Mouse (Mus musculus): ENCODE results near the gene Npr1. TPM values are rescaled to one million over a fixed set of nuclear protein-coding genes. Genes with fewer than 3 reads are reported as not detected.

Gene Npr1
- polyA plus RNA-seq, 1 experiment = 64.8 TPM

GRCm38 (mm10) chr3:90406414-90406813 is 59.3 kb downstream of the Npr1 start:
- Histone ChIP-seq H3K27ac (ENCODE audit: control insufficient read depth, insufficient read depth, low read depth, low read length) (no peak overlapping the region), H3K36me3 (ENCODE audit: control insufficient read depth, insufficient read depth, low read length) (peaks cover 4% of the 10 kb centered on the region), H3K4me3 (ENCODE audit: control insufficient read depth, low read depth, low read length) (no peak overlapping the region), H3K27me3 (ENCODE audit: control insufficient read depth, insufficient read depth, low read length) (no peaks in the 10 kb centered on the region), H3K4me1 (ENCODE audit: control insufficient read depth, insufficient read depth, low read length) (no peaks in the 10 kb centered on the region)
- TF ChIP-seq POLR2A (IDR thresholded peaks at IDR 0.05; ENCODE audit: control insufficient read depth, low read depth, low read length) (no peak), CTCF (IDR thresholded peaks at IDR 0.05; ENCODE audit: control insufficient read depth, insufficient read depth, insufficient replicate concordance, low read depth, low read length) (no peak)

GRCm38 (mm10) chr3:90404609-90405008 is 61.1 kb downstream of the Npr1 start:
- Histone ChIP-seq H3K27ac (ENCODE audit: control insufficient read depth, insufficient read depth, low read depth, low read length) (no peak overlapping the region), H3K36me3 (ENCODE audit: control insufficient read depth, insufficient read depth, low read length) (peaks cover 2% of the 10 kb centered on the region), H3K27me3 (ENCODE audit: control insufficient read depth, insufficient read depth, low read length) (no peaks in the 10 kb centered on the region), H3K4me3 (ENCODE audit: control insufficient read depth, low read depth, low read length) (no peak overlapping the region), H3K4me1 (ENCODE audit: control insufficient read depth, insufficient read depth, low read length) (no peaks in the 10 kb centered on the region)
- TF ChIP-seq CTCF (IDR thresholded peaks at IDR 0.05; ENCODE audit: control insufficient read depth, insufficient read depth, insufficient replicate concordance, low read depth, low read length) = no peak
- TF ChIP-seq POLR2A (IDR thresholded peaks at IDR 0.05; ENCODE audit: control insufficient read depth, low read depth, low read length) = no peak

- Histone ChIP-seq H3K27ac (ENCODE audit: control insufficient read depth, insufficient read depth, low read depth, low read length) (no peak overlapping the region), H3K36me3 (ENCODE audit: control insufficient read depth, insufficient read depth, low read length) (peaks cover 2% of the 10 kb centered on the region), H3K4me1 (ENCODE audit: control insufficient read depth, insufficient read depth, low read length) (no peaks in the 10 kb centered on the region), H3K27me3 (ENCODE audit: control insufficient read depth, insufficient read depth, low read length) (no peaks in the 10 kb centered on the region), H3K4me3 (ENCODE audit: control insufficient read depth, low read depth, low read length) (no peak overlapping the region)
- TF ChIP-seq CTCF (IDR thresholded peaks at IDR 0.05; ENCODE audit: control insufficient read depth, insufficient read depth, insufficient replicate concordance, low read depth, low read length) (no peak), POLR2A (IDR thresholded peaks at IDR 0.05; ENCODE audit: control insufficient read depth, low read depth, low read length) (no peak)
Measured at GRCm38 (mm10) chr3:90404121-90404520, 61.5 kb downstream of the Npr1 start.

- TF ChIP-seq POLR2A (IDR thresholded peaks at IDR 0.05; ENCODE audit: control insufficient read depth, low read depth, low read length) (no peak), CTCF (IDR thresholded peaks at IDR 0.05; ENCODE audit: control insufficient read depth, insufficient read depth, insufficient replicate concordance, low read depth, low read length) (no peak)
- no peaks in the 10 kb centered on the region for H3K27me3 ChIP-seq (ENCODE audit: control insufficient read depth, insufficient read depth, low read length)
- no peak overlapping the region for H3K4me3 ChIP-seq (ENCODE audit: control insufficient read depth, low read depth, low read length)
Measured at GRCm38 (mm10) chr3:90400993-90401392, 64.7 kb downstream of the Npr1 start.

More at GRCm38 (mm10) chr3:90400993-90401392, 64.7 kb downstream of the Npr1 start:
- H3K4me1 ChIP-seq (ENCODE audit: control insufficient read depth, insufficient read depth, low read length) = no peaks in the 10 kb centered on the region
- H3K36me3 ChIP-seq (ENCODE audit: control insufficient read depth, insufficient read depth, low read length) = peaks cover 2% of the 10 kb centered on the region
- H3K27ac ChIP-seq (ENCODE audit: control insufficient read depth, insufficient read depth, low read depth, low read length) = no peak overlapping the region

Other genes with a start within 250 kb of the Npr1 start
- 12.2 and 15.4 TPM in 2 replicates for gene Jtb, start 234.3 kb downstream of the Npr1 start, polyA plus RNA-seq (2012; rRNA removed)
- gene Creb3l4, start 222.4 kb downstream of the Npr1 start, polyA plus RNA-seq (2012; rRNA removed) = 305 and 322 TPM in 2 replicates
- 22.5 and 27.4 TPM in 2 replicates for gene Slc39a1, start 217.7 kb downstream of the Npr1 start, polyA plus RNA-seq (2012; rRNA removed)
- 25.1 and 33.7 TPM in 2 replicates for gene Crtc2, start 211.7 kb downstream of the Npr1 start, polyA plus RNA-seq (2012; rRNA removed)
- 25.7 and 30.5 TPM in 2 replicates for gene Dennd4b, start 200.7 kb downstream of the Npr1 start, polyA plus RNA-seq (2012; rRNA removed)
- 26.2 and 34.5 TPM in 2 replicates for gene Gatad2b, start 172.7 kb downstream of the Npr1 start, polyA plus RNA-seq (2012; rRNA removed)
- gene Slc27a3, start 75.9 kb downstream of the Npr1 start, polyA plus RNA-seq (2012; rRNA removed) = 17.9 and 18.9 TPM in 2 replicates
- 18.3 and 19.1 TPM in 2 replicates for gene Ints3, start 32.2 kb downstream of the Npr1 start, polyA plus RNA-seq (2012; rRNA removed)
- gene Ilf2, start 10.3 kb upstream of the Npr1 start, polyA plus RNA-seq (2012; rRNA removed) = 30.8 and 33.2 TPM in 2 replicates
- 33.5 and 42.2 TPM in 2 replicates for gene Snapin, start 25.2 kb upstream of the Npr1 start, polyA plus RNA-seq (2012; rRNA removed)
- 51.5 and 53.5 TPM in 2 replicates for gene Chtop, start 43.6 kb upstream of the Npr1 start, polyA plus RNA-seq (2012; rRNA removed)
- gene S100a1, start 48.5 kb upstream of the Npr1 start, polyA plus RNA-seq (2012; rRNA removed) = 16.8 and 17.6 TPM in 2 replicates
- gene S100a13, start 48.6 kb upstream of the Npr1 start, polyA plus RNA-seq (2012; rRNA removed) = 2.9 and 3.2 TPM in 2 replicates
- gene S100a14, start 61.0 kb upstream of the Npr1 start, polyA plus RNA-seq (2012; rRNA removed) = 0.76 TPM in 1 of 2 replicates, not detected in the other
- gene S100a16, start 71.4 kb upstream of the Npr1 start, polyA plus RNA-seq (2012; rRNA removed) = 2.9 and 7.7 TPM in 2 replicates
- gene S100a3, start 94.7 kb upstream of the Npr1 start, polyA plus RNA-seq (2012; rRNA removed) = not detected in 2 replicates
- not detected in 2 replicates for gene S100a2, start 124.4 kb upstream of the Npr1 start, polyA plus RNA-seq (2012; rRNA removed)
- not detected in 2 replicates for gene Gm42674, start 136.0 kb upstream of the Npr1 start, polyA plus RNA-seq (2012; rRNA removed)
- 0.96 and 1.9 TPM in 2 replicates for gene S100a4, start 137.9 kb upstream of the Npr1 start, polyA plus RNA-seq (2012; rRNA removed)
- not detected in 2 replicates for gene S100a5, start 142.7 kb upstream of the Npr1 start, polyA plus RNA-seq (2012; rRNA removed)
- 13.0 and 20.8 TPM in 2 replicates for gene S100a6, start 147.0 kb upstream of the Npr1 start, polyA plus RNA-seq (2012; rRNA removed)
- 0.07 TPM in 1 of 2 replicates, not detected in the other for gene S100a7a, start 188.2 kb upstream of the Npr1 start, polyA plus RNA-seq (2012; rRNA removed)
- not detected in 2 replicates for gene S100a8, start 203.1 kb upstream of the Npr1 start, polyA plus RNA-seq (2012; rRNA removed)
- not detected in 2 replicates for gene S100a9, start 229.9 kb upstream of the Npr1 start, polyA plus RNA-seq (2012; rRNA removed)

Data from testis, adult 2 months (tissue).